ENCODE assay signal across 18 mouse cellular contexts in the genomic region with DNA sequence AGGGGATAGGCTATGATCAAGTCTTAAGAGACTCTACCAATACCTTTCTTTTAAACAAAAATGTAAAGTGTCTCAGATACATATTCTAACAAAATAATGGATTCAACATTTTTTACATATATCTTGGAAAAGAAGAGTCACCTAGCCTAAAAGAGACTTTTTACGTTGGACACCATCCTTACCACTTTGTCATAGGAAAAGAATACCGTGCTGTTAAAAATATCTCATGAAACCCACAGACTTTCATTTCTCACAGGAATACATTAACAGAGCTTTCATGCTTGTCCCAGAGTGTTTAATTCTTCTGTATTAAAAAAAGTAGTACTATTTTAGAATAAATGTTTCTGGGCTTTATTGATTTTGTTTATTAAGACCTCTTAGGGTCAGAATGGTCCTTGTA. TPM values are rescaled to one million over a fixed set of nuclear protein-coding genes. Genes with fewer than 3 reads are reported as not detected.
DNase-seq lines count a peak whose midpoint lies in the region; ATAC-seq and TF ChIP-seq lines count a peak whose summit lies in the region.
"Had no signal": no experiment of that assay in that cellular context is flagged by ENCODE, and none has a peak within 500 bp of the region (broad histone marks: within the 10 kb centered on the region; RNA-seq: fewer than 3 reads in every experiment).

No protein-coding gene starts in this region.

- peaks cover 0 to 8% of the 10 kb centered on the region in 2 experiments; a peak in 2 of 4 replicates for H3K4me1 ChIP-seq in CH12.LX (ENCODE audit: control insufficient read depth in 1 of 2, insufficient read depth in 2 of 2)

- no peak overlapping the region for H3K4me2 ChIP-seq in CH12.LX (ENCODE audit: insufficient read depth, low read depth, poor library complexity, severe bottlenecking)

- TF ChIP-seq EP300 in CH12.LX (IDR thresholded peaks at IDR 0.05; ENCODE audit: low read length) = no peak

- TF ChIP-seq CTCF in CH12.LX (conservative IDR thresholded peaks at IDR 0.05 in 1 of 2, IDR thresholded peaks at IDR 0.05 in 1 of 2; ENCODE audit: low read depth in 2 of 2, low read length in 2 of 2) = no peak

- H3K4me3 ChIP-seq in CH12.LX (replicated peaks in 1 of 3; ENCODE audit: low read depth in 2 of 3, low read length in 2 of 3, poor library complexity in 1 of 3) = no peak overlapping the region

- TF ChIP-seq RAD21 in CH12.LX (IDR thresholded peaks at IDR 0.05; ENCODE audit: low read depth, low read length) = no peak

- ATAC-seq in frontal cortex, adult (ENCODE audit: low TSS enrichment) = peak; percentile 76
- ATAC-seq: activated CD4-positive, CD25-positive, alpha-beta regulatory T cell, adult 4 months; CD4-positive, CD25-positive, alpha-beta regulatory T cell, adult 4 months; Patski had no signal

- H3K9me3 ChIP-seq in CH12.LX (replicated peaks; ENCODE audit: low read length) = no peaks in the 10 kb centered on the region

- DNase-seq in frontal cortex, postnatal 36 days (ENCODE audit: low spot score in 2 of 2) = no peak
- DNase-seq in CH12.LX (ENCODE audit: extremely low read depth) = no peak
- no peak for DNase-seq in right cerebral cortex, postnatal 14 days
- DNase-seq: adrenal gland, adult 2 months; adrenal gland, adult 8-10 months; adrenal gland, postnatal 10 days; adrenal gland, postnatal 14 days; adrenal gland, postnatal 25 days; adrenal gland, postnatal 36 days; B cell, adult 2 months; cerebellum, adult 11 months; cerebellum, adult 11-12 months; cerebellum, adult 18-20 months; cerebellum, adult 2 months had no signal

- no peak overlapping the region for H3K27ac ChIP-seq in CH12.LX (ENCODE audit: insufficient read depth, low read depth)

- H3K27me3 ChIP-seq in CH12.LX (replicated peaks) = no peaks in the 10 kb centered on the region
- H3K27me3 ChIP-seq: Patski had no signal

- peaks cover 0 to 2% of the 10 kb centered on the region in 2 experiments for H3K36me3 ChIP-seq in CH12.LX (replicated peaks in 1 of 2; ENCODE audit: control insufficient read depth in 1 of 2, insufficient read depth in 1 of 2, low read length in 1 of 2)

- TF ChIP-seq POLR2A in CH12.LX (IDR thresholded peaks at IDR 0.05; ENCODE audit: low read depth, low read length) = no peak

- dilution Hi-C loops in CH12.LX (cut with MboI; ENCODE audit: extremely low pct_ligation_motif_present, extremely low pct_unique_long_range_greater_than_20kb, low sequenced_read_pairs) = no loop called here

- no peaks in the 10 kb centered on the region for H3K79me2 ChIP-seq in CH12.LX (replicated peaks; ENCODE audit: control insufficient read depth, extremely low read depth, insufficient read depth, poor library complexity, severe bottlenecking)

- no peak overlapping the region for H3K9ac ChIP-seq in CH12.LX (ENCODE audit: insufficient read depth, low read depth)

- in situ Hi-C loops in CH12.LX (cut with MboI; ENCODE audit: low pct_ligation_motif_present, low pct_unique_long_range_greater_than_20kb, low sequenced_read_pairs) = no loop called here

TF ChIP-seq in CH12.LX, 34 proteins besides CTCF, POLR2A, EP300 and RAD21:
- TF ChIP-seq TBP (conservative IDR thresholded peaks at IDR 0.05; ENCODE audit: low read depth, low read length) (no peak), MAFK (IDR thresholded peaks at IDR 0.05; ENCODE audit: insufficient replicate concordance, low read length) (no peak), SMC3 (IDR thresholded peaks at IDR 0.05; ENCODE audit: low read depth, low read length) (no peak), MEF2A (IDR thresholded peaks at IDR 0.05; ENCODE audit: borderline replicate concordance, low read depth, low read length) (peak; percentile 72)
TF ChIP-seq in CH12.LX: peak in this region for 1.

RNA-seq across cellular contexts. Expression of gene Glcci1, which starts 41.8 kb away (rescaled TPM):
- total RNA-seq in CH12.LX (2012; rRNA removed) (1.9 and 4.4 TPM in 2 replicates), CH12.LX (2014; rRNA removed) (2.4 and 2.5 TPM in 2 replicates)
- 3.5 and 4.8 TPM in 2 replicates for polyA plus RNA-seq in CH12.LX (2012; ENCODE audit: insufficient read length, low read depth)
